Mouse (Mus musculus): ENCODE data around the gene Als2.

The Als2 gene

DNA sequence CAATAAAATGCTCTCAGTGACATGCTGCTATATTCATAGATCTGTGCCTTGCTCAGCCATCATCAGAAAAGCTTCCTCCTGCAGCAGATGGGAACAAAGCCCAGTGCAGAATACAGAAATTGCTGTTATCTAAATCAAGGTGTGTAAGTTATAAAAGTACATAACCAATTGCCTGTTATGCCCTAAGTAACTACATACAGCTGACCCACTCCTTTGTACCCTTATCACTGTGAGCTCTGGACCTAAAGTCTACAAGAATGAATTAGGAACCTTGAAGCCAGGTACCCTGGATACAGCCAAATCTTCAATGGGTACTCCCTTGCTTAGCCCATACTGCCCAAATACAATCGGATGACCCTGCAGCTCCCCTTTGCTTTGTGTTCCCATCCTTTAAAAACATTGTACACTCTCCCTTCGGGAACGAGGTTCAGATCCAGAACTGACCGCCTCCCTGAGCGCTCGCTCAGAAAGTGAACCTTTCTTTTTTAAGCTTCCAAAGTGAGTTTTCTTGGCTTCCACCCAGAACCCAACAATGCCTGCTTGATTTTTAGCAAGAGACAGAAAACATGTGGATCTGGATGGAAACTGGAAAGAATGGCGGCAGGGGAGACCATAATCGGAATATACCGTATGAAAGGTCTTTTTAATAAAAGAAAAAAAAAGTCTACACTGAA lies 70.7 kb downstream of the Als2 start:
- DNase-seq (ENCODE audit: low spot score in 2 of 2), result no peak

DNA sequence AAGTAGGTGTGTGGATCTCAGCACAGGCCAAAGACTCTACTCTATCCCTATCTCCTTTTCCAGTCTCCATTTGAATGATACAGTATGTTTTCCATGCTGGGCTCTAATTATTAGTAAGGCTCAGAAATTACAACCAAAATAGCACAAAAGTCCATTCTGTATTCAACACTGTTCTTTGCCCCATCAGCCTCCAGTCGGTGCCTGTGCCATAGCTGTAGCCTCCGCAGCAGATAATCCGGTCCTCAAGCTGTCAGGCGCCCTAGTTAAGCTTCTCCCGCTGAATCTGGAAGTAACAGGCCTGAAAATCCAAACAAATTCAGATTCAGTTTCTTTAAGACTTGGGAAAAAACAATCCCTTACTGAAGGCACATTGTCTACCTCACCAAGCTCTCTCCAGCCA lies 73.1 kb downstream of the Als2 start:
- no peak for DNase-seq (ENCODE audit: low spot score in 2 of 2)

DNA sequence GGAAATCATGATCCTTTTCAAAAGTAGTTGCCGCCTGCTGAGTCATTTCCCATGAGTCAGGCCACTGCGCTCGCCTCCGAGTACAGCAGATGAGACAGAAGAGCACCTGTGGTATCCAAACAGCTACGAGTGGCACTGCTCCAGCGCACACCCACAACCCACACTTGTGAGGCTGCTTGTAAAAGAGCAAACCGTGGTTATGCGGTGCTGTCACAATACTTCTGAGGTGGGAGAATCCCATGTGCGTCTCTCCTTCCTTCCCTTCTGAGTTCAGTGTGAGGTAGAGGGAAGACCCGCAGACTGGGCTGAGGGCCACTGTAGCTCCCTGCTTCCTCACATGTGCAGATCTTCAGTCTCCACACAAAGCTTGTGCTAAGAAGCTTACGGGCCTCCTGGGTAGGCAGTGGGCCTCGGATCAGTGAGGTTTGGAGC lies 74.0 kb downstream of the Als2 start, which contains the start of gene Mpp4:
Mpp4 (minus strand) TSS at position 360 of the 432 bp plus-strand sequence.
- peak; percentile 68 to 71 for DNase-seq (ENCODE audit: low spot score in 2 of 2)

DNA sequence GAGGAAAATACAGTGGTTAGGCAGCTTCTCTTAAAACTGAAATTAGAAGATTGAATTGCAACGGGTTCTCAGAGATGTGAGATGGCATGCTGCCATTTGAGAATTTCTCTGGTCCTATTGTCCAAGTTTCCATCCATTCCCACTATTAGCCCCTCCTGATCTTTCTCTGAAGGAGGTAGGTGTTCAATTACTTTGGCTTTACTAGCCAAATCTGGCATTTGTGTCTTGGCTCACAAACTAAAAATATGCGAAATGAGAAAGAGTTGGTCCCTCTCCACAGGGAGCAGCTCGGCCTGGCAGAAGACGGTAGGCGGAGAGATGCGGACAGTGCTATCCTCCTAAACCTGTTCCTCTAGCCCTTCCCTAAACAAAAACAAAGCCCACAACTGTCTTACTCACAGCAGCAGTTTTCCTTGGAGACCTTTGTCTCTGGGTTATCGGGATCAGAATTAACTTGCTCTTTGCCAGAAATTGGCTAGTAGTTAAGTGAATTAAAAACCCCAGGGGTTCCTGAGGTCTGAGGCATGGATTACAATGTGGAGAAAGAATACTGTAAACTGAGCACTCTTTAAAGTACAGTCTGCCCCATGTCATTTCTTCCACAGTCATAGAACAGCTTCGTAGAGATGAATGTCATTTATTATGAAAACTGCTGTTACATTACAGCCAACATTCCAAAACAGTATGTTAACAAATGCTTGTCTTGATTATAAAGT lies 74.6 kb downstream of the Als2 start:
- no peak for DNase-seq (ENCODE audit: low spot score in 2 of 2)

DNA sequence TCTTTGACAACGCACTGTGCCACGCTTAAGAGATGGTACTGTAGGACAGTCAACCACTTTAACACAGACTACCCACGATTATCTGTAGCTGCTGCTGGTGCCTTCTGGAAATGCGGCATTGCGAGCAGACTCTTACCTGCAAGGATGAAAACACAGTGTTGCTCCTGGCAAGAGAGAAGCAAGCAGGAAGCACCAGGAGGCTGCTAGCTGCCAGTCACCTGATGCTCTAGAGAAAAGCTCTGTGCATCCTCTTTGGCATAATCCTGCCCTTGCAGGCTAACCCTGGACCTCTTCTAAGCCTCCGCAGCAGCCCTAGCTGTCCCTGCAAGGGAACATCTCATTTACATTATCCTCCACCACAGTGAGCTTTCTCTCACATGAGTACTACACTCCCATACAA lies 75.6 kb downstream of the Als2 start:
- no peak for DNase-seq (ENCODE audit: low spot score in 2 of 2)

DNA sequence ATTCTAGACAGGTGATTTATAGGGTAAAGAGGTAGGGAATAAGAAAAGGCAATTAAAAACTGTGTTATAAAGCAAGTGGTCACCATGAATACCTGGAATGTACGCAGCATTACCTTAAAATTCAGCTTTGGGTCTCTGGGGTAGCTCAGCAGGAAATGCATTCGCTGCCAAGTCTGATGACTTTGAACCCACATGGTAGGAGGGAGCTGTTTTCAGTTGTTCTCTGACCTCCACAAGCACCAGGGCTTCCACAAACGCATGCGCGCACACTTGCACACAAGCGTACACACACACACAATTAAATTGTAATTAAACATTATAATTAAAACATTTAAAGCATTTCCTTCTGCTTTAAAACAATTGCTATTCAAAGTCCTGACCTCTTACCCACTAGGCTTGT lies 76.2 kb downstream of the Als2 start:
- no peak for DNase-seq (ENCODE audit: low spot score in 2 of 2)

DNA sequence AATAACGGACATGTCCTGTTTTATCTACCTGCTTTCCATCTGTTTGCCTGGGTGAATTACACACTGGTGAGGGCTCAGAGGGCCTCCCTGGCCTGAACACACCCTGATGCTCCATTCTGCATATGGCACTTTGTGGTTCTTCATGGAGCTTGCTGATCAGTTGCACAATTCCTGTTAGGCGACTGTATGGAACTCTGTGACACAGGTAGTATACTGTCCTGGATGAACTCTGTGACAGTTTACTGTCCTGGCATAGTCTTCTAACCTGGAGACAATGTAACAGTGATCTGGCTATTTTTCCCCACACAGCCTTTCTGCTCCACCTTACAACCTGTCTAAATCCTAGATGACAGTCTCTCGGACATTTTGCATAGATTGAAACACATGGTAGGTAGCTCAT lies 77.9 kb downstream of the Als2 start:
- no peak for DNase-seq (ENCODE audit: low spot score in 2 of 2)

DNA sequence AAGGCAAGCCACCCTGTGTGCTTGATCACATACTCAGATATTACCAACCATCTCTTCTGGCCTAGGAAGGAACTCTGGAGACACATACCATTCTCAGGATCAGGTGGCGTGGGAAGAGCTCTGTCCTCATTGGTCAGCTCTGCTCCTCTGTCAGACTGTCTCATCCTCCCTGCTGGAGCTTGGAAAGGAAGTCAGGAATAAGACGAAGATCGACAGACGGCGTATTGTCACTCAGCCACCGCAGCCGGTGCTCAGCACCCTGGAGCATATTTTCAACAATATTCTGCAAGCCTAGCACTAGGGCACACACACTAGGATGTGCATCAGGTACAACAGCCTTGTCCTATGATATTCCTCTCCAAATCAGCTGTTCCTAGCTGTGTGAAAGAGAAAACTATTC lies 78.5 kb downstream of the Als2 start:
- no peak for DNase-seq (ENCODE audit: low spot score in 2 of 2)

DNA sequence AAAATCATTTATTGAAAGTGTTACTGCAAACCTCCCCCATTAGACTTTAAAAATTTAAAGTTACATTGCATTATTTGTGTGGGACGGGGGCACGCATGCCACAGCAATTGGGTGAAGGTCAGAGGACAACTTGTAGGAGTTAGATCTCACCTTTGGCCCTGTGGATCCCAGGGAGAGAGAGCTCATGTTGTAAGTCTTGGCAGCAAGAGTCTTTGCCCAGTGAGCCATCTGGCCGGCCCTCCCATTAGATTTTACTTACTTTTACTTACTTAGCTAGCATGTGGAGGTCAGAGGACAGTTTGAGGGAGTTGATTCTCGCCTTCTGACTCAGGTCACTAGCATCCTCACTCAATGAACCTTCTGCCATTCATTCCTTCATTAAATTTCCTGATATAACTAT lies 79.2 kb downstream of the Als2 start:
- no peak for DNase-seq (ENCODE audit: low spot score in 2 of 2)

DNA sequence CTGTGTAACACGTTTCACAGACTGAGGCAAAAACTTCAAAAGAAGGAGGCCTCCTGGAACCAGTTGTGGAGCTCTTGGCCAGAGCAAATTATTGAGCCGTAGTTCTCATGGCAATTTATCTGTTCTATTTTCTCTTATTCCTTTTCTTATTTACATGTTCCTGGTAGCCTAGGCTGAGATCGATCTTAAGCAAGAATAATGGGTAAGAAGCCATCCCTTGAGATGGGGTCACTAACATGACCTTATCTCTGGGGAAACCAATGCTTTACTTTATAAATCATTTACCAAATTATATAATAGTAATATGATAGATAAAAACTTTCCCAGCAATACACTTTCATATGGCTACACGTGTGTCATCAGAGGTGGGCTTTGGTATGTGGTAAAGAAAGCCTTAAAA lies 84.7 kb downstream of the Als2 start:
- no peak for DNase-seq (ENCODE audit: low spot score in 2 of 2)

DNA sequence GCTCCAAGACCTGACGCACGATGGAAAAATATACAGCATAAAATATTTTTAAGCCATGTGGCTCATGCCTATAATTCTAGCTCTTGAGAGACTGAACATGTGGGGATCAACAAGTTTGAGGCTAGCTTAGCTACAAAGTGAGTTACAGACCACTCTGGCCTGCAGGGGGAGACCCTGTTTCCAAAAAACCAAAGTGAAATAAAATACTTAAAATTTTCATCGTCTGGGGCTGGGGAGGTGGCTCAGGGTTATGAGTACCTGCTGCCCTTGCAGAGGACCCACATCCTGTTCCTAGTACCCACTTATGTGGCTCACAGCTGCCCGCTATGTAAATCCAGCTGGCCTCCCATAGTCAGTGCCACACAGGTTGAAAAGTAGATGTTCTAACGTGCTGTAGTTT lies 86.5 kb downstream of the Als2 start:
- no peak for DNase-seq (ENCODE audit: low spot score in 2 of 2)

DNA sequence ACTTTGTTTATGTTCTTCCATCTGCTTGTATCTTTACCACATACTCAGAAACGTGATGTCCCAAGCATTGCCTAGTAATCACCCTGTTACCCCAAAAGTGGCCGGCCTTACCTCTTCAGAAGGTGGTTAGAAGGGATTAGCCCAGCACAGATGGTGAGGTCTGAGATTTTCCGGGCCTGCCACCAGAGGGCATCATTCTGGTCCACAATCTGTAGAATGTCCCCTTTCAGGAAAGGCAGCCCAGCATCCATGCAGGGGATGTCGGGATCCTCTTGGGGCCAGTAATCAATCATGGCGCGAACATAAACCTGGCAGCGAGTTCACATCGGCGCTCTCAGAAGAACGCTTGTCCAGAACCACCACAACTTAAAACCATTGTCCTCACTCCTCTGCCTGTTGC lies 92.5 kb downstream of the Als2 start:
- DNase-seq (ENCODE audit: low spot score in 2 of 2), result no peak

DNA sequence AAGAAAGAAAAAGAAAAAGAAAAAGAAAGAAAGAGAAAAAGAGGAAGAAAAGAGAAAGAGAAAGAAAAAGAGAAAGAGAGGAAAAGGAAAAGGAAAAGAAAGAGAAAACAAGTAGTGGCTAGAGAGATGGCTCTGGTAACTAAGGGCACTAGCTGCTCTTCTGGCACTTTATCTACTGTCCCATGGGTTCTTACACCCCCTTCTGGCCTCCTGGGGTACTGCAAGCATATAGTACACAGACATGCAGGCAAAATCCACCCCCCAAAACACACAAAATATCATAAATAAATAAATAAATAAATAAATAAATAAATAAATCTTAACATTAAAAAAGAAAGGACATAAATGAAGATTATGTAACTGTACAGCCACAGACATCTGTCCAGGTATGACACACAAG lies 94.2 kb downstream of the Als2 start:
- peak; percentile 41 to 46 for DNase-seq (ENCODE audit: low spot score in 2 of 2)

DNA sequence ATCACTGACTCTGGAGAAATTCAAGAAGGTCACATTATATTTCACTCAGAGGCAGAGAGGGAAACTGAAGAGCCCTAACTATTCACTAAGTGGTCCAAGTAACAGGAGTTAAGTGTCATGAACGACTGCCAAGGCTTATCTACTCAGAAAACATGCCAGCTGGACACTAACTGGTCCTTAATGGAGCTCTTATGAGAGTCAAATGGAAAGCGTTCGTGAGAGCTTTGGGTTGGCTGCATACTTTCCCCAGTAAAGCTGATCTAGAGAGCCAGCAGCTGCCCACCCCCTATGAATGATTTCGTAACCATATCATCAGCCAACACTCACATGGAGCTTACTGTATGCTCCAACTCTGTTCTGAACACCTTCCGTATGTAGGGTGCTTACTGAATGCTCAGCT lies 102.6 kb downstream of the Als2 start:
- DNase-seq (ENCODE audit: low spot score in 2 of 2), result no peak

DNA sequence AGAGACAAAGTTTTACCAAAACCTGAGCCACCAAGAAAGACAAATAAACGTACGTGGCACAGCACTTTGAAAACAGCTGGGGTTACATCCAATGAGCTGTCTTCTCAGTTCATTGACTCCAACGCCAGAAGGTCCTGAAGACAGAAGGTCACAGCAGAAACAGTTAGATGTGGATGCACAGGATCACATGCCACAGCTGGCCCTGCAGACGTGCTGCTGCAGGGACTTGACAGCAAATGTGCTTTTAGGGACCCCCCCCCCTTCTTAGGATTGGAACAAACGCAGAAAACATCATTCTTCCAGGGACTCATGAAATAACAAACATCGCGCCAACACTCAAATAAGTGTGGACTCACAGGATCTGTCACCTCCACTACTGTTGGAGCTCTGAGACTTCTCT lies 108.2 kb downstream of the Als2 start:
- DNase-seq (ENCODE audit: low spot score in 2 of 2), result no peak

DNA sequence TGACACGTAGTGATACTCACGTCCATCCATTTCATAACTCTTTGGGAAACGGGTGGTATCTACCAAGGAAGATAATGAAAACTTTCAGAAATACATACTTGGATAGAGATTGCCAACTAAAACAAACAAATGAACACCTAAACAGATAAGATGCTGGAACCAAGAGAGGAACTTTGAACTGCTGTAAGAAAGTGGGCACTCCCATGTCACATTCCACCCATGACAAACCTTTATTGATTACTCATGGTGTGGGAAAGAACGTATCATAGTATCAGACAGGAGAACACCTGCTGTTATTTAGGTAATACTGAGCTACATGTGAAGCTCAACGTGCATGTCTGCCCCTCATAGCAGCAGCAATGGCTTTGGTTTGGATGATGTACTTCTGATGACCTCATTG lies 111.5 kb downstream of the Als2 start:
- no peak for DNase-seq (ENCODE audit: low spot score in 2 of 2)

DNA sequence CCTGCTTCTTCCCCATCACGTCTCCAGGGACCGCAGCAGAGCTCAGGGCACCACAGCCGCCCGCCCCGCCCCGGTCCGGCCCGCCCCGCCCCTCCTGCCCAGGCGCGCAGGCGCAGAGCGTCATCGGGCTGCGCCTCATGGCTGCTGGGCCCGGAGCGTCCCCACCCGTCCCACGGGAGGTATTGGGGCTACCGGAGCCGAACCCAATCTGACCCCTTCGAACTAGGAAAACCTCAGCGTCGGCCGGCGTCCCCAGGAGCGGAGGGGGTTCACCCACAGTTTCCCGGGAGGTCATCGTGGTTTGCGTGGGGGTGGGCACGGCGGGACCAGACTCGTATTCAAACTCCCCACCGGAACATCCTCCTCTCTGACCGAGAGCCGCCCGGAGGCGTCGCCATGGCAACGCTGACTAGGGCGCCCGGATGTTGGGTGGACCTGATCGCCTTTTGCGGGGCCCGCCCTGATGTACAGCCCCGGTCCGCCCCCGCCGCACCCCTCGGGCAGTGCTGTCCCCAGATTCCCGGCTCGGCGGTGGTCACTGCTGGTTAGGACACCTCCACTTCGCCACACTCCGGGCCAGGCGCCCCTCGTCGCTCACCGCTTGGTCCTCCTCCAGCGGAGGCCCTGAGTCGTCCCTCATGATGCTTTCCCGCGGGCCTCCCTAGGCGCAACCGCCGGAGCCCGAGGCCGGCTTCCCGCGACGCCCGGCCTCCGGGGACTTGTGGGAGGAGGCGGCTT lies 117.1 kb downstream of the Als2 start, which contains the start of gene Tmem237:
Tmem237 (minus strand) TSS at position 689 of the 738 bp plus-strand sequence.
- DNase-seq (ENCODE audit: low spot score in 2 of 2), result peak; percentile 96 to 97
